Mouse (Mus musculus) megakaryocyte, embryonic 14.5 days (primary cell): ENCODE results near the gene Ust.

Experiments used
- FLI1 ChIP-seq: IDR thresholded peaks from 2 replicates; pipeline ENCODE4 v1.6.1; 2012; ENCODE audit warnings: low read length, inconsistent platforms, mixed read lengths
- GATA1 ChIP-seq: IDR thresholded peaks from 3 replicates; pipeline ENCODE4 v1.6.1; 2012; ENCODE audit warnings: mixed read lengths, low read length, inconsistent platforms, borderline replicate concordance

DNA sequence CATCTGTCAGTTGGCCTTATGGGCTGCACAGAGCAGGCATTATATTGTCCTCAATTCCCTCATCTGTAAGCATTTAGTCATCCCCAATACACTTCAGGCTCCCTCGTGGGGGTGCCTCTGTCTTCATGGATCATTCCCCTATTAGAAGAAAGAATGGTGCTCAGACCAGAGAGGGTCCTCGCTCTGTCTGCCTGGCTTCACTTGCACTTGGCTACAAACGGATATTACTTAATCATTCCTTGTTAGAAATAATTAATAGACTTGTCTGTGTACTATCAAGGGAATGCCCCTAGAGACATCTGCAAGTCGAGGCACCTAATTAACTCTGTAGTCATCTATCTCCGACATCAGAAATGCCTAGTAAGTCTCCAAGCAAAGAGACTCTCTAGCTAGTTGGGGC lies 171.1 kb downstream of the Ust start:
- TF ChIP-seq GATA1 (no peak), FLI1 (no peak)
